Mouse (Mus musculus) frontal cortex, adult 2 months (tissue): ENCODE measurements around the gene Pfpl. TPM values are rescaled to one million over a fixed set of nuclear protein-coding genes. Genes with fewer than 3 reads are reported as not detected.
A peak's percentile ranks its signal among the peaks of the same experiment; 100 is the strongest.

Experiments used
- DNase-seq, 2 experiments: peaks; one replicate each; pipeline ENCODE4 v3.0.0; 2022; ENCODE audit warnings: low spot score in 1 of 2; ENCODE audit errors: extremely low spot score in 1 of 2
- polyA plus RNA-seq: library from polyadenylated mRNA; depleted of rRNA; stranded (reverse); fragments of >200 nt; gene quantifications from 2 replicates; pipeline ENCODE4 v1.2.3, GENCODE M21; 2012; rRNA removed

Pfpl gene
- not detected in 2 replicates for polyA plus RNA-seq

DNA sequence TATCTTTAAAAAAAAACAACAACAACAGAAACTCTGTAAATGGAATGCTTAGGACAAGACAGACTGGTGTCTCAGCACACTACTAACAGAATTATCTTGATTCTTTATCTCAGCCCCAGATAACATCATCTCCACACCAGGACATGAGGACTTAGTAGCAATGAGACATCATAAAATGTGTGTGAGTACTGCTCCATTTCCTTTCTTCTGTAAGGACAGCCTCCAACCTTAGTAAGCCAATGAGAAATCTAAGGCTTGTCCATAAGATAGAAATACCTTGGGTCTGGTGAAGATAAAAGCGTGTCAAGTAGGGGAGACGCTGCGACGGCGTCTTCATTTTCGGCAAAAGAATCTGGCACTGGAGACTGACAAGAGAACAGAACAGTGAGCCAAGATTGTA is at the start of gene Pfpl:
Gene Pfpl (plus strand): TSS at position 301 of the 400 bp plus-strand sequence.
- no peak for DNase-seq

DNA sequence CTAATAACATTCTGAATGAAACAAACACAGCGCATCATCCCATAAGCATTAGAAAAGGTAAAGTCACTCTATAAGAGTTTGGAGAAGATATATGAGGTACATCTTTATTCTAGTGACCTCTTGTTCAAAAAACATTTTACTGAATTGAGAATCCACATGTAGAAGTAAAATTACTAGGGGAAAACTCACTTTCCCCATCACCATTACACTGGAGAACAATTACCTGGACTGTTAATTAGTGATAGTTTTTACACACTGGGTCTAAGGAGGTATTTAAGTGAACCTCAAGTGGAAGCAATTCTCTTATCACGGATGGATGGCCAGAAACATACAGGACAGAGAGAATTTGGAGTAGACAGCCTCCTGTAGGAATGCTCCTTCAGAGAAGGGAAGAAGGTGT is 40.7 kb upstream of the Pfpl start, which contains the start of gene Olfr1440:
Gene Olfr1440 (plus strand): TSS at position 301 of the 400 bp plus-strand sequence.
- no peak for DNase-seq

GRCm38 (mm10) chr19:12413737-12414136 is 14.0 kb upstream of the Pfpl start:
- no peak for DNase-seq

- DNase-seq = no peak
Observed at GRCm38 (mm10) chr19:12417361-12417760, 10.3 kb upstream of the Pfpl start, which contains the start of gene Olfr1441. TSS of gene Olfr1441 (plus strand) at chr19:12417433.

- no peak for DNase-seq
Observed at GRCm38 (mm10) chr19:12418312-12418711, 9.4 kb upstream of the Pfpl start.

- peak in 1 of 2 experiments; percentile 17 for DNase-seq
Observed at GRCm38 (mm10) chr19:12420555-12420954, 7.2 kb upstream of the Pfpl start.

GRCm38 (mm10) chr19:12421680-12422079 is 6.0 kb upstream of the Pfpl start:
- no peak for DNase-seq

GRCm38 (mm10) chr19:12427101-12427500 is 604 bp upstream of the Pfpl start:
- no peak for DNase-seq

DNA sequence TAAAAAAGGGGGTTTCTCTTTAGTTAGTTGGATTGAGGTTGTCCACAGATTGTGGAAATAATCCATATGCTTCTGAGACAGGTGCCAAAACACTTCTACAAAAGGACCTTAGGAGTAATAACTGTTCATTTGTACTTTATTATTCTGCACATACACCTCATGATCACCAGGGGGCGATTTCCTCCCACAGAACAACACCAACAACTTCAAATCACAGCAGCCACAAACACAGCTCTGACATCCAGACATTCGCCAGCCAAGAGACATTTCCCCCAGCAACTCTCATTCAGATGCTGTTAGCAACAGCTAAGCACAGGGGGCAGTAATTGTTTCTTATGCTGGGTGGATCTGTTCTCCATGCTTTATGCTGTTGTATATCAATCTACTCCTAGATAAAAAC is 5.3 kb downstream of the Pfpl start:
- peak in 1 of 2 experiments; percentile 42 for DNase-seq

GRCm38 (mm10) chr19:12435011-12435416 is 7.3 kb downstream of the Pfpl start:
- DNase-seq = no peak

DNA sequence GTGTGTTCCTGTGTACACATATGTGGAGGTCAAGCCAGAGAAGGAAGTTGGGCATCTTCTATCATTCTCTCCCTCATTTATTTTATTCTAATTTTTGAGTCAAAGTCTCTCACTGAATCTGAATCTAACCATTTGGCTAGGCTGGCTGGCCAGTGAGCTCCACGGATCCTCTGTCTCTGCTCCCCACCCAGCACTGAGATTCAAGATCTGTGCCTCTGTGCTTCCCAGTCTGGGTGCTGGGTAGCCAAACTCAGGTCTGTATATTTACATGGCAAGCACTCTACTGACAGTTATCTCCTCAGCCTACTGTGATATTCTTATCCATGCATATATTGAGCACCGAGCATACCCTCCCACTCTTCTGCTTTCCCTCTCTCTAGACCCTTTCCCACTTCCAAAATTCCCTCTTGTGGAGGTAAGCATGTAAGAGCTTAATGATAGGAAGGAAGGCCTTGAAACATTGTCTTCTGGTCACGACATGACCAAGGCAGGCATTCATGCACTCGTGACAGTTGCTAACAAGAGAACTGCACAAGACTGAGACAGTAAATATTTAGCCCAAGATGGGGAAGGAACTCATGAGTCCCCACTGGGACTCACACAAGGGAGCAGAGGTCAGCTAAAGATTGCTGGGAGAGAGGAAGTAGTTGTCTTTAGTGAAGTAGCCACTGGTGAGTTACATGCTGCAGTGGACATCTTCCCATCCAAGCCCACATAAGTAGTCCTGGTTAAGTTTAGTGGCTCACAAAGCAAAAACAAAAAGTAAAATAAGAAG is 8.2 kb downstream of the Pfpl start:
- DNase-seq = no peak

- no peak for DNase-seq
Observed at GRCm38 (mm10) chr19:12439581-12439980, 11.9 kb downstream of the Pfpl start.

DNA sequence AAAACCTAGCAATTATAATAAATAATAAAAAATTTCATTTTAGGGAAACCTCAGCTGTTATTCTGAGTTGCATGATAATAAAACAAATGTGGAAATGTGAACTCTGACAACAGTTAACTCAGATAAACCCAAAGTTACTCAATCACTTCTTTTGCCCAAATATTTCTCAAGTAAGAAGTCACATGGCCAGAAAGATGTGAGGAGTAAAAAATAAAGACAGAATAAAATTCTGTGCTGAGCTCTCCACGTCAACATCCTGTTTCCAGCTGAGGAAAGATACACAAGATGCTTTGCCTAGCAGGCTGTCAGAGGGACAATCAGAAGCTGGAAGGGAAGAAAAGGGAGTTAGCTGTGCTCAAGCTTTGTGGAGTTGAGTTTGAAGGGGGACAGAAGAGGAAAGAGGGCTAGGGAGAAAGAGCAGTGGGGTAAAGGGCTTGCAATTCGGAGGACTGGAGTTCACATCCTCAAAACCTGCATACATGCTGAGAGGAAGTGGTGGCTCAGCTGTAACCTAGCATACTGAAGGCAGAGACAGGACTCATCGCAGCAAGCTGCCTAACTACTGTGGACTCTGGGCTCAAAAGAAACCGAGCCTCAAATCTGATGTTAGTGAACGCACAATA is 12.5 kb downstream of the Pfpl start:
- no peak for DNase-seq

- no peak for DNase-seq
Observed at GRCm38 (mm10) chr19:12442560-12442959, 14.9 kb downstream of the Pfpl start.

DNA sequence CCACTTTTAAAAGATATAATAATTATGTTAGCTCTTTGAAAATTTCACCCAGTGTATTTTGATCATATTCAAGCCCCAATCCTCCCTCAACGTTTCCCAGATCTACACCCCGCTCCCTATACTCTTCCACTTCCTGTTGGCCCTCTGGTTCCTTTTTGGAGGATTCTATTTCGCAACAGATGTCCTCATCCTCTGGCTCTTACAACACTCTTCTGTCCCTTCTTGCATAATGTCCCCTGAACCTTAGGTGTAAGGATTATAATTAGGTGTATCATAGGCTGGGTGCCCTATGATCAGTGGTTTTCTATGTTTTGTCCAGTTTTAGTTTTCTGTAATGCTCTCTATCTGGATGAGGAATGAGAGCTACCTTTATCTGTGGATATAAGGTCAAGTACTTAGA is 17.3 kb downstream of the Pfpl start:
- no peak for DNase-seq

DNA sequence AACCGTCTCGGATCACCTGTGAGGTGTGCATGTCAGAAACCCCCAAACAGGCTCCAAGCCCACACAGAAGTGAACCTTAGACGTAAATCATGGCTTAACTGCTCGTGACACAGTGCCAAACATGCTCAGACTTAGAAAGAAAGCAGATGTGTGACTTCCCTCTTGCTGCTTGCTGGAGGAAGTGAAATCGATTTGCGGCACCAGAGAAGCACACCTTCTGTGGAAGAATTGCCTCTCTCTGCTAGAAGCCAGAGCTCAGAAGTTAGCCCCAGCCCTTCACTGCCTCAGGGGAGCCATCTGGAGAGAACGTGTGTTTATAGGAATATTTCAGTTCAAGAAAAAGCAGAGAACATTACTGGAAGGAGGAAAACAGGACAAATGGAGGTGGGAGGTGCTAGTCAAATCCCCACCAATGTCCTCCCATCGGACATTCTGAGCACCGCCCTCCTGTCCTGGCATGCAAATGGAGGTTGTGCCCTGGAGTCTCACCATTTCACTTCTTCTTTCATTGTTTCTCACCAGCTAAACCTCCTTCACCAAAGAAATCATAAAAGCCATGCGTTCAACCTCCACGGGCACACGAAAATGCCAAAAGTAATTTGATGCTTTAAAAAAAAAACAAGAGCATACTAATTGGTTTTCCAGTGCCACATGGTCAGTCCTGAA is 29.8 kb downstream of the Pfpl start:
- peak in 1 of 2 experiments; percentile 0 for DNase-seq

GRCm38 (mm10) chr19:12459516-12459915 is 31.8 kb downstream of the Pfpl start:
- DNase-seq = no peak

DNA sequence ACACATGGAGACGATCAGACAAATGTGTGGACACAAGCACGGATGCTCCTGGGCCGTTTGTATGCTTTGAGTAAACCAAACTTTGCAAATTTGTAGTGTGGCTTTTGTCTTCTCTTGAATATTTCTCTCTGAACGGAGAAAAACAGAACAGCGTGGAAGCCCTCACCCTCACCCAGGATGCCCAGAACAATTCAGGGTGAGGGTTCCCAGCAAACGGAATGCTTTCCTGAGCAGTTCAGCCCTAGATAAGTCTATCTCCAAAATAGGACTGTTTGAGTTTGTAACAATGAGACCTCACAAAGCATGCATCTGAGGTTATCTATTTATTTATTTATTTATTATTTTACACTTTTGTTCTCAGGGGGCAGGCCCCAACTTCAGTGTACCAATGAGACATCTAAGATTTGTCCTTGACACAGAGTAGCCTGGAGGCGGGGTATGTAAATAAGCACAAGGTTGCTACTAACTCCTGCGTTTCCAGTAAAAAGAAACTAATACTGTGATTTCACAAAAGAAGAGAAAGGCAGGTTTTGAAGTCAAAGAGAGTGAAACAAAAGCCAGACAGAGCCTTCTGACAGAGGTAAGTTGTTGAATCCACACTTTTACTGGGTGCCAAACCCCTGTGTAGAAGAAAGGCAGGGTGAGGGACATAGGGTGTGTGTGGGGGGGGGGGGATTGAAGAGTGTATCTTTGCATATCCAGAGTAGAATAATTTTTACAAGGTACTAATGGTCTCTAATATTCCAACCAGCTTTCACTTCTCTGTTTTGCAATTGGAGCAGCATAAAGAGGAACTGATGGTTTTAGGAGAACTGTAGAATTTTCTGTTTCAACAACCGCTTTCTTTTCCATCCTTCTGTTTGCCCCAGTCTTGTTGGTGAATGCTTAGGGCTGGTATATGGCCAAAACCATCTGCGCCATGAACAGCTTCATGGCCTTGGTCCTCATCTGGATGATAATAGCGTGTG is 32.9 kb downstream of the Pfpl start, which contains the start of gene Mpeg1:
Gene Mpeg1 (plus strand): TSS at position 498 of the 968 bp plus-strand sequence.
- no peak for DNase-seq

- no peak for DNase-seq
Observed at GRCm38 (mm10) chr19:12462851-12463721, 35.4 kb downstream of the Pfpl start.
